Mouse (Mus musculus) urinary bladder, adult 18-20 months (tissue): Measurements from ENCODE around the gene H3f3b.

Source experiments
- DNase-seq, 2 experiments: peaks; one replicate each; pipeline ENCODE4 v3.0.0; 2022; ENCODE audit warnings: low spot score in 2 of 2, mixed read lengths in 2 of 2

H3f3b gene

GRCm38 (mm10) chr11:116027756-116028155, at the start of gene H3f3b:
H3f3b (minus strand) TSS chr11:116027962.
- no peak for DNase-seq

- no peak for DNase-seq
These were observed 49.1 kb upstream of the H3f3b start for GRCm38 (mm10) chr11:116076836-116077235.

- DNase-seq: no peak
These were observed 48.4 kb upstream of the H3f3b start for GRCm38 (mm10) chr11:116076266-116076540.

GRCm38 (mm10) chr11:116075539-116076265, 47.9 kb upstream of the H3f3b start:
- no peak for DNase-seq

- DNase-seq: no peak
These were observed 46.8 kb upstream of the H3f3b start for GRCm38 (mm10) chr11:116074436-116074991.

GRCm38 (mm10) chr11:116072608-116073007, 44.8 kb upstream of the H3f3b start:
- DNase-seq: no peak

GRCm38 (mm10) chr11:116071510-116071909, 43.7 kb upstream of the H3f3b start:
- no peak for DNase-seq

GRCm38 (mm10) chr11:116065345-116065744, 37.6 kb upstream of the H3f3b start:
- no peak for DNase-seq

- no peak for DNase-seq
These were observed 36.6 kb upstream of the H3f3b start for GRCm38 (mm10) chr11:116064187-116064867.

- DNase-seq: no peak
These were observed 35.8 kb upstream of the H3f3b start for GRCm38 (mm10) chr11:116063562-116063961.

- DNase-seq: no peak
These were observed 34.8 kb upstream of the H3f3b start for GRCm38 (mm10) chr11:116062521-116062920.

GRCm38 (mm10) chr11:116061641-116062415, 34.1 kb upstream of the H3f3b start:
- DNase-seq: no peak

- DNase-seq: peak; percentile 26 to 49
These were observed 32.8 kb upstream of the H3f3b start for GRCm38 (mm10) chr11:116060596-116060995.

- DNase-seq: no peak
These were observed 31.9 kb upstream of the H3f3b start for GRCm38 (mm10) chr11:116059691-116060025.

- no peak for DNase-seq
These were observed 31.3 kb upstream of the H3f3b start for GRCm38 (mm10) chr11:116058868-116059690.

GRCm38 (mm10) chr11:116058022-116058614, 30.4 kb upstream of the H3f3b start:
- no peak for DNase-seq

GRCm38 (mm10) chr11:116057237-116057881, 29.6 kb upstream of the H3f3b start:
- DNase-seq: no peak

GRCm38 (mm10) chr11:116055873-116056272, 28.1 kb upstream of the H3f3b start:
- DNase-seq: no peak

- DNase-seq: no peak
These were observed 25.9 kb upstream of the H3f3b start for GRCm38 (mm10) chr11:116053510-116054229.

- no peak for DNase-seq
These were observed 22.4 kb upstream of the H3f3b start for GRCm38 (mm10) chr11:116050196-116050595.
